Mouse (Mus musculus) thymus, adult 2 months (tissue): ENCODE measurements around the gene Rab4b.

Source experiments
- CTCF ChIP-seq: fragments of 200-500 bp; IDR thresholded peaks from 2 replicates; pipeline ENCODE4 v1.5.1; 2012; ENCODE audit warnings: mild to moderate bottlenecking, control low read depth, low read length, moderate library complexity, borderline replicate concordance; ENCODE audit not compliant: control insufficient read depth, poor library complexity, insufficient read depth; ENCODE audit errors: extremely low read depth
- POLR2A ChIP-seq: fragments of 200-500 bp; IDR thresholded peaks from 2 replicates; pipeline ENCODE4 v1.6.1; 2012; ENCODE audit warnings: mild to moderate bottlenecking, low read length, control low read depth, moderate library complexity; ENCODE audit not compliant: control insufficient read depth, poor library complexity, insufficient read depth; ENCODE audit errors: extremely low read depth

DNA sequence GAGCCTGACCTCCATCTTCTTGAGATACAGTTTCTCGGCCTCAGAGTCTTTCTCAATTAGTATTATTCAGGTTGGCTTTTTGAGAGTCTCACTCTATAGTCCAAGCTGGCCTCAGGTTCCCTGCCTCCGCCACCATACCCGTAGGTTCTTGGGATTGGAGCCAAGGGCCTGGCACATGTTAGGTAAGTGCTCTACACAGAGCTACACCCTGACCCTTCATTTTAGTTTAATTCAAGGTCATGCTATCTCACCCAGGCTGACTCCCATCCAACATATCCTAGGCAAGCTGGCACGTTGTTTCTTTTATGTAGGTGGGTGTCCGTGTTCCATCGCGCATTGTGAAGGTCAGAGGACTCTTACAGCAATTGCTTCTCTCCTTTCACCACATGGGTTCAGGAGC lies 3.8 kb downstream of the Rab4b start:
- no peak for TF ChIP-seq CTCF
- TF ChIP-seq POLR2A, result no peak
